Mouse (Mus musculus) heart, adult 2 months (tissue): ENCODE data around the gene Smu1.

Experiments used
- CTCF ChIP-seq: fragments of 200-600 bp; IDR thresholded peaks from 2 replicates; pipeline ENCODE4 v1.8.1; 2022; ENCODE audit warnings: antibody characterized with exemption, mild to moderate bottlenecking, moderate library complexity
- EP300 ChIP-seq: fragments of 200-500 bp; IDR thresholded peaks from 2 replicates; pipeline ENCODE4 v1.6.1; 2011; ENCODE audit warnings: low read depth, low read length, control low read depth; ENCODE audit not compliant: insufficient read depth
- POLR2A ChIP-seq: fragments of 200-500 bp; IDR thresholded peaks from 2 replicates; pipeline ENCODE4 v1.6.1; 2011; ENCODE audit warnings: mild to moderate bottlenecking, low read depth, low read length, control low read depth; ENCODE audit not compliant: insufficient read depth

- peak; percentile 75 for TF ChIP-seq EP300
- 0 out of 2 replicates have a peak, but pooled peaks have one; percentile 4 for TF ChIP-seq CTCF
- TF ChIP-seq POLR2A = peak; percentile 93
Observed at GRCm38 (mm10) chr4:40722011-40722666, 35.6 kb downstream of the Smu1 start, which contains the start of gene Dnaja1.
